Mouse (Mus musculus) testis, postnatal 10 days (tissue): ENCODE measurements around the gene Vmn1r239-ps.
"Not testable (repeated sequence)": the region's sequence is repeated elsewhere in the genome, so short reads cannot be mapped to it uniquely, and the experiment has no call there.

Experiments
- DNase-seq: peaks from one replicate; pipeline ENCODE4 v3.0.0; 2021; ENCODE audit warnings: low spot score

The Vmn1r239-ps gene

DNA sequence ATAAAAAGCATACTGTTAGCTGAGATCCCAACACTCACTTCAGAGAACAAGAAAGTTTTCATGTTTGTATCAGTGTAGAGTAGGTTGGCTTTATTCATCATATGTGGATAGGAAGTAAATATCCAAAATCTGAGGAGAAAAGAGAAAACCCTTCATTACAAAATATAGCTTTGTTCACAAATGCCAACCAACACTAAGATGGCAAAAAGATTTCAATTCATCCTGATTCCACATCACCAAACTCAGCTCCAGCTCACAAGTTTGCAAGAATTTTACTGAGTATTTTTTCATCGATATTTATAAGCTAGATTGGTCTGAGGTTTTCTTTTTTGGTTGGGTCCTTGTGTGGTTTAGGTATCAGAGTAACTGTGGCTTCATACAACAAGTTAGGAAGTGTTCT is at the start of gene Vmn1r239-ps:
Gene Vmn1r239-ps, minus strand, starts transcription at position 101 of the 400 bp plus-strand sequence.
- not testable (repeated sequence) for DNase-seq

- no peak for DNase-seq
These were observed 36.0 kb upstream of the Vmn1r239-ps start for GRCm38 (mm10) chrX:147489551-147489950.

- DNase-seq = no peak
These were observed 10.1 kb downstream of the Vmn1r239-ps start for GRCm38 (mm10) chrX:147443386-147443785.

- DNase-seq = no peak
These were observed 18.1 kb downstream of the Vmn1r239-ps start for GRCm38 (mm10) chrX:147435400-147435799.

GRCm38 (mm10) chrX:147429753-147430152 is 23.8 kb downstream of the Vmn1r239-ps start:
- no peak for DNase-seq

GRCm38 (mm10) chrX:147429129-147429528 is 24.4 kb downstream of the Vmn1r239-ps start, which contains the start of gene Il13ra2:
Il13ra2 (minus strand) TSS chrX:147429192.
- DNase-seq = no peak
